Mouse (Mus musculus): ENCODE data around the gene Fancc.

DNA sequence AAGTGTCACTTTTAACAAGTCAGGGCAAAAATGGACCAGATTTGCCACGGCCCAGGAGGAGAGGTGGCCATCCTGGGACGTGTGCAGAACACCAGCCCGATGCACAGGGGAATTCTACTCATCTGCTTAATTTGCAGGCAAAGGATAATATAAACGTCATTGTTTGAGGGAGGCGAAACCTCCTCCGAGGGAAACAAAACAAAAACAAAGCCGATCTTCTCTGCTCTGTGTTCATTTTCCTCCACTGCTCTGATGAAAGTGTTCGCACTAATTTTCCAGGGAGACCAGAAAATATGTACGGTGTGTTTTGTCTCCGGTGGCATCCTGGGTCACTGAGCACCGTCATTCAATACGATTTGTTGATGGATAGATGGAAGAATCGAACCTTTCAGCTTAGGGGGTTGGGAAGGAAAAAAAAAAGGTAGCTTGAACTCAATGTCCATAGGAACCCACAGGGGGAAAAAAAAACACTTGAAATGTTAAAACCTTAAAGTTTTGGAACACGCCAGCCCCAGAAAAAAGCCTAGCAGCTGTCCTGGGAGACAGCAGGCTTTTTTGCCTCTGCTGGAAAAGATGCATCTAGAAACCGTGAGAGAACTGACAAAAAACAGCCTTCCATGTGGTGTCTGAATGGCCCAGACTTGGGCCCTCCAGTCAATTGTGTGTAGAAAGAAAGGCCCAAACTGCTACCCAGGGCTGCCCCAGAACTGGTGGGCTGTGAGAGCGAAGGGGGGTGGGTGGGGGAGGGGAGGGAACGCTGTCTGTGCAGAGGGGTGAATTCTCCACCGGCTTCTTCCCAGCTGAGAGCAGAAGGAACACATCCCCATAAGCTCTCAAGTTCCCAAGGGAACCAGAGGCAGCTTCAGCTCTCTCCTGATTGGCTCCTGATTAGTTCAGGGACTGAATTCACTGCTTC lies 10.0 kb downstream of the Fancc start:
- no peak for TF ChIP-seq CTCF (IDR thresholded peaks at IDR 0.05; ENCODE audit: low read depth)
- no peak for TF ChIP-seq EP300 (IDR thresholded peaks at IDR 0.05; ENCODE audit: low read depth)
